Mouse (Mus musculus) stomach, postnatal 0 days (tissue): ENCODE results near the gene Acaca. TPM values are rescaled to one million over a fixed set of nuclear protein-coding genes. Genes with fewer than 3 reads are reported as not detected.
A peak's percentile ranks its signal among the peaks of the same experiment; 100 is the strongest.

Source experiments
- ATAC-seq: fragments of 200-750 bp; cut with Nextera tagmentation; 2 replicates; pipeline ENCODE4 v1.8.0; 2017; ENCODE audit not compliant: low FRiP score, low TSS enrichment
- DNase-seq: peaks from one replicate; pipeline ENCODE4 v3.0.0-alpha.2; 2016; ENCODE audit warnings: low spot score
- H3K27ac ChIP-seq: fragments of 300-500 bp; sonication (generic); replicated peaks from 2 replicates; pipeline ENCODE4 v1.5.1; 2014; ENCODE audit warnings: mild to moderate bottlenecking, control low read depth
- H3K27me3 ChIP-seq: fragments of 300-500 bp; sonication (generic); 2 replicates; pipeline ENCODE4 v1.6.1; 2014; ENCODE audit warnings: low read length; ENCODE audit not compliant: control insufficient read depth, insufficient read depth
- H3K36me3 ChIP-seq: fragments of 300-500 bp; sonication (generic); 2 replicates; pipeline ENCODE4 v1.6.1; 2014; ENCODE audit warnings: low read length, mixed read lengths; ENCODE audit not compliant: control insufficient read depth, insufficient read depth
- H3K4me1 ChIP-seq: fragments of 300-500 bp; sonication (generic); replicated peaks from 2 replicates; pipeline ENCODE4 v1.6.1; 2014; ENCODE audit warnings: antibody characterized with exemption; ENCODE audit not compliant: control insufficient read depth, insufficient read depth
- H3K4me2 ChIP-seq: fragments of 300-500 bp; sonication (generic); replicated peaks from 2 replicates; pipeline ENCODE4 v1.6.1; 2014; ENCODE audit warnings: low read depth, mild to moderate bottlenecking, control low read depth, moderate library complexity
- H3K4me3 ChIP-seq: fragments of 300-500 bp; sonication (generic); 2 replicates; pipeline ENCODE4 v1.5.1; 2014; ENCODE audit warnings: low read depth, low read length, control low read depth
- H3K9ac ChIP-seq: fragments of 300-500 bp; sonication (generic); 2 replicates; pipeline ENCODE4 v1.6.1; 2014; ENCODE audit warnings: mild to moderate bottlenecking, low read length, control low read depth, mixed read lengths
- H3K9me3 ChIP-seq: fragments of 300-500 bp; sonication (generic); 2 replicates; pipeline ENCODE4 v1.6.1; 2016; ENCODE audit warnings: low read length; ENCODE audit not compliant: control insufficient read depth
- CTCF ChIP-seq: IDR thresholded peaks from 2 replicates; pipeline ENCODE4 v1.5.1; 2016; ENCODE audit warnings: antibody characterized with exemption, low read depth, mild to moderate bottlenecking, moderate library complexity
- EP300 ChIP-seq: optimal IDR thresholded peaks from 2 replicates; pipeline ENCODE3; 2016; ENCODE audit warnings: antibody characterized with exemption
- WGBS: fragments of 180-500 bp; shearing (Covaris S2); extraction: QIAGEN DNeasy Blood & Tissue Kit; methylation state at CpG from one replicate; pipeline ENCODE4 v1.1.7; 2014; 5-methylcytosine and 5-hydroxymethylcytosine counted together
- polyA plus RNA-seq: library from polyadenylated mRNA; unstranded; fragments of >200 nt; fragmentation: Nextera tagmentation; extraction: Ambion mirVana; gene quantifications from 2 replicates; pipeline ENCODE4 v1.2.1, GENCODE M21; 2015

Gene Acaca
- polyA plus RNA-seq, 1 experiment from 2014 or later, result 4.5 TPM

DNA sequence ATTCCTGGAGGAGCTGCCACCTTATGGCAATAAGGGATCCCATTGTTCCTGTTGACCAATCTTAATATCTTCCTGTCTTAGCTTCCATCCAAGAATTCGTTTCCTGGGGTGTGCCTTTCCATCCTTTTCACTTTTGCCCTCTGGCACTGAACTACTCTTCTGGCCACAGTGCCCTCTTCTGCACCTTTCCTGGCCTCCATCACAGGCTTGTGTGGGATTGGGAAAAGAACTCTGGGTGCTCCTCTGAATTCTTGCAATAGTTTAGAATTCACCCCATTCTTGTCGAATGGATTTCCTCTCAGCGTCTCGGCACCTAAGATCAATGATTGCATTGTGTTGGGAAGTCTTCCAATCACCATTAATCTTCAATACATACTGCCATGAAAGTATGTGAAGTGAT is 49.1 kb downstream of the Acaca start:
- Histone ChIP-seq H3K4me1 (0 out of 2 replicates have a peak, but pooled peaks cover 2% of the 10 kb centered on the region), H3K4me3 (no peak overlapping the region), H3K27me3 (no peaks in the 10 kb centered on the region), H3K36me3 (no peaks in the 10 kb centered on the region), H3K9me3 (no peaks in the 10 kb centered on the region), H3K9ac (no peak overlapping the region), H3K27ac (peak overlapping the region; percentile 93; the same call in 1 of the 2 replicates), H3K4me2 (peak overlapping the region; percentile 96)
- TF ChIP-seq EP300, result no peak
- no peak for TF ChIP-seq CTCF
- DNase-seq (no peak), ATAC-seq (no peak)
- WGBS, result 24% methylated on average over 4 of the region's 4 CpGs

DNA sequence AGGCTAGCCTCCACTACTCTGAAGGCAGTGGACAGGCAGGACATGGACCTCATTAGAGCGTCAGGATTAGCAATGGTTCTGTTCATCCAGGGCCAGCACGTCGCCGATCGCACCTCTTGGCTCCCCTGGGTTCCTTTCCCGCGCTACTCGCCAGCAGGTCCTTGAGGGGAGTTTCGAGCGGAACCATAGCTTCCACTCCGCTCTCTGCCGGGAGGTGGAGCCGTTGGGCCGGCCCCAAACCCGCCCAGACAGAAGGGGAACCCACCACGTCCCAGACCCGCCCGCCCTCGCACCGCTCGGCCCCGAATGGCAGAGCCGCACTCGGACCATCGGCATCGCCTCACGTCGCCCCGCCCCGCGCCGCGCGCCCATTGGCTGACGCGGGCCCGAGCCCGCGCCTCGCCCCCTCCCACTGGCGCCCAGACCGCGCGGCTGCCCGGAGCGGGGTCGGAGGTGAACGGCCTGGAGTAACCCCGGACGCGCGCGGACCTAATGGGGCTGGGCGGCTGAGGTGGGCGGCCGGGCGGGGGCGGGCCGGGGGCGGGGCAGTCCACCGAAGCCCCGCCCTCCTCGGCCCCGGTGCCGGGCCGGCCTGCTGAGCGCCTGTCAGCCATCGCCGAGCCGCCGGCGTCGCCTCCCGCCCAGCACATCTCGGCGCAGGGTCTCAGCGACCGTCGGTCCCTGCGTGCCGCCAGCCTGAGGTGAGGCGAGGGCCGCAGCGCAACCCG is 49.9 kb downstream of the Acaca start:
- Histone ChIP-seq H3K27me3 (no peaks in the 10 kb centered on the region), H3K9ac (peak overlapping the region; percentile 82), H3K4me2 (peak overlapping the region; percentile 96), H3K27ac (peak overlapping the region; percentile 93), H3K36me3 (no peaks in the 10 kb centered on the region), H3K4me1 (0 out of 2 replicates have a peak, but pooled peaks cover 2% of the 10 kb centered on the region), H3K4me3 (peak overlapping the region; percentile 86), H3K9me3 (no peaks in the 10 kb centered on the region)
- ATAC-seq (peak; percentile 98), DNase-seq (peak; percentile 96)
- WGBS, result under 1% methylated on average over 42 of the region's 85 CpGs
- TF ChIP-seq CTCF, result peak; percentile 79
- no peak for TF ChIP-seq EP300

DNA sequence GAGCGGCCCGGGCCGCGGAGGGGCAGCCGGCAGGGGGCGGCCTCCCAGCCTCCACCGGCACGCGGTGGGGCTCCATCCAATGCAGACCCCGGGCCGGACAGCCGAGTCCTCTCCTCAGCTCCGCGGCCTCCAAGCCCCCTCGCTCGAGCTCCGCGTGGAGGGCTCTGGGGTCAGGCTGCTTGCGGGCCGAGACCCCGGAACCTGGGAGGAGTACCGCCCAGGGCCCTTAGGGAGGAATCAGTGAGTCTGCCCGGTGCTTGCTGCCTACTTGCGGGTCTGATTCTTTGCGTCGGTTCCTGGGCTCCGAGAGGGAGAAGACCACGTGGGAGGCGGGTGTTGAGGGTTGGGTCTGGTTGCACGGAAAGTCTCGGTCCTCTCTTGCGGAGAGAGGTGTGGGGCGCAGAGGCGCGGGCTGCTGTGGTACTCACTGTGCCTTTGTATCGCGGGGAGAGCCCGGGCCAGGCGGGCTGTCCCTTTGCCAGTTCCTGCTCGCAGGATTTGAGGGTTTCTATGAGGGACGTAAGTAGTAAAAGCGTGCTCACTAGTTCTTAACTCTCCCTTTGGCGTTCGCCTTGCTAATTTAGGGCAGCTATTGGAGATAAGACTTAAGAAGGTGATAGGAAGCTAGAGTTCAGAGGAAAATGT is 50.6 kb downstream of the Acaca start:
- no peak for TF ChIP-seq EP300
- TF ChIP-seq CTCF, result peak; percentile 47; the same call in 1 of the 2 replicates
- Histone ChIP-seq H3K4me3 (peak overlapping the region; percentile 86), H3K4me2 (peak overlapping the region; percentile 96), H3K4me1 (0 out of 2 replicates have a peak, but pooled peaks cover 2% of the 10 kb centered on the region), H3K9me3 (no peaks in the 10 kb centered on the region), H3K9ac (peak overlapping the region; percentile 82), H3K36me3 (no peaks in the 10 kb centered on the region), H3K27me3 (no peaks in the 10 kb centered on the region), H3K27ac (peak overlapping the region; percentile 93)
- peak; percentile 81 for DNase-seq
- WGBS, result under 1% methylated on average over 44 of the region's 44 CpGs
- peak; percentile 55 for ATAC-seq

DNA sequence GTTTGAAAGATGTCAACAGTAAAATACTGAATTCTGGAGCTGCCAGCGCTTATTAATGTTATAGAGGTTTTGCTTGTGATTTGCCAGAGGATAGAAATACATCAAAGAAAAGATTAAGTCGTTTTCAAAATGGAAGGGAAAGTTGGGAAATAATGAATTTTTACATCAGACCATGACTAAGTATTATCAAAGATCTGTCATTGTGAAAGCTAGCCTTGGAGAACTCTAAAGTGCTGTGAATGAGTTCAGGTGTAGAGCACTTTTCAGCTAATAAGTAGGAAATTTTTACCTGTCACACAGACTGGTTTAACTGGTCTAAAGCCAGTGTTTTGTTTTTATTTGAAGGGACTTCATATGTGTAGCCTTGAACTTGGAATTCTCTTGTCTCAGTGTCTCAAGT is 51.8 kb downstream of the Acaca start:
- 0 out of 2 replicates have a peak, but pooled peaks cover 2% of the 10 kb centered on the region for H3K4me1 ChIP-seq
- no peaks in the 10 kb centered on the region for H3K9me3 ChIP-seq
- DNase-seq (no peak), ATAC-seq (no peak)
- no peak overlapping the region for H3K4me3 ChIP-seq
- no peaks in the 10 kb centered on the region for H3K36me3 ChIP-seq
- no peak overlapping the region for H3K9ac ChIP-seq
- peak overlapping the region; percentile 96 for H3K4me2 ChIP-seq
- no peaks in the 10 kb centered on the region for H3K27me3 ChIP-seq
- WGBS, result 59% methylated on average over 2 of the region's 2 CpGs
- H3K27ac ChIP-seq, result no peak overlapping the region
- TF ChIP-seq CTCF (no peak), EP300 (no peak)

DNA sequence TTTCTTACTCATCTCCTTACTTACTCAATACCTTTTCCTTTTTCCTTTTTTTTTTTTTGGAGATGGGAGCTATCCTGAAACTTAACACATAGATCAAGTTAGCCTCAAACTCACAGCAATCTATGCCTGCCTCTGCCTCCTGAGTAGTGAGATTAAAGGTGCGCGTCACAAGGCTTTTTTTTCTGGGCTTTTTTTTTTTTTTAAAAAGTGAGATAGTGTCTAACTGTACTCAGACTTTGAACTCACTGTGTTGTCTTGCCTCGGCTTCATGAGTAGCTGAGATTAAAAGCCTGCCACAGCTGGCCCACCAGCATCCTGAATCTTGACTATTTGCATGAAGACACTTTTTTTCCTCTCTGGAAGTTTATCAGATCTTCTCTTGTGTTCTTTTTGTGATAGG is 59.1 kb downstream of the Acaca start:
- no peaks in the 10 kb centered on the region for H3K9me3 ChIP-seq
- no peak overlapping the region for H3K9ac ChIP-seq
- H3K36me3 ChIP-seq, result no peaks in the 10 kb centered on the region
- no peak overlapping the region for H3K4me3 ChIP-seq
- DNase-seq, result no peak
- no peak for ATAC-seq
- no peak overlapping the region for H3K4me2 ChIP-seq
- H3K27me3 ChIP-seq, result no peaks in the 10 kb centered on the region
- TF ChIP-seq CTCF, result no peak
- TF ChIP-seq EP300, result no peak
- no peaks in the 10 kb centered on the region for H3K4me1 ChIP-seq
- 72% methylated on average over 3 of the region's 3 CpGs for WGBS
- H3K27ac ChIP-seq, result no peak overlapping the region
